Mouse (Mus musculus) neural tube, embryonic 11.5 days (tissue): ENCODE results near the gene Six1. TPM values are rescaled to one million over a fixed set of nuclear protein-coding genes. Genes with fewer than 3 reads are reported as not detected.

ENCODE experiments used
- ATAC-seq: fragments of 200-750 bp; cut with Nextera tagmentation; 2 replicates; pipeline ENCODE4 v1.8.0; 2017; ENCODE audit warnings: moderate number of reproducible peaks, mild to moderate bottlenecking, moderate TSS enrichment, moderate library complexity; ENCODE audit not compliant: insufficient read depth, low FRiP score, low TSS enrichment
- DNase-seq: peaks from one replicate; pipeline ENCODE4 v3.0.0-alpha.2; 2015; ENCODE audit warnings: low spot score
- H3K27ac ChIP-seq: fragments of 300-500 bp; sonication (generic); 2 replicates; pipeline ENCODE4 v1.5.1; 2014; ENCODE audit warnings: low read depth, mild to moderate bottlenecking, low read length
- H3K27me3 ChIP-seq: fragments of 300-500 bp; sonication (generic); 2 replicates; pipeline ENCODE4 v1.6.1; 2014; ENCODE audit warnings: mild to moderate bottlenecking, low read length, mixed read lengths; ENCODE audit not compliant: control insufficient read depth, insufficient read depth
- H3K36me3 ChIP-seq: fragments of 300-500 bp; sonication (generic); 2 replicates; pipeline ENCODE4 v1.6.1; 2014; ENCODE audit warnings: mild to moderate bottlenecking, low read length, moderate library complexity, mixed read lengths; ENCODE audit not compliant: control insufficient read depth, insufficient read depth
- H3K4me1 ChIP-seq: fragments of 300-500 bp; sonication (generic); 2 replicates; pipeline ENCODE4 v1.6.1; 2014; ENCODE audit warnings: low read length, mixed read lengths; ENCODE audit not compliant: control insufficient read depth, insufficient read depth
- H3K4me2 ChIP-seq: fragments of 300-500 bp; sonication (generic); 2 replicates; pipeline ENCODE4 v1.6.1; 2014; ENCODE audit warnings: low read depth, mild to moderate bottlenecking, moderate library complexity
- H3K4me3 ChIP-seq: fragments of 300-500 bp; sonication (generic); 2 replicates; pipeline ENCODE4 v1.5.1; 2014; ENCODE audit warnings: low read depth, low read length
- H3K9ac ChIP-seq: fragments of 300-500 bp; sonication (generic); 2 replicates; pipeline ENCODE4 v1.6.1; 2014; ENCODE audit warnings: mild to moderate bottlenecking, low read length
- H3K9me3 ChIP-seq: fragments of 300-500 bp; sonication (generic); 2 replicates; pipeline ENCODE4 v1.6.1; 2016; ENCODE audit warnings: low read length; ENCODE audit not compliant: control insufficient read depth
- WGBS: fragments of 180-500 bp; shearing (Covaris S2); extraction: QIAGEN DNeasy Blood & Tissue Kit; methylation state at CpG from one replicate; pipeline ENCODE4 v1.1.7; 2014; 5-methylcytosine and 5-hydroxymethylcytosine counted together
- polyA plus RNA-seq: library from polyadenylated mRNA; unstranded; fragments of >200 nt; fragmentation: Nextera tagmentation; extraction: Ambion mirVana; gene quantifications from 2 replicates; pipeline ENCODE4 v1.2.1, GENCODE M21; 2014

Gene Six1
- polyA plus RNA-seq, 1 experiment from 2014 or later, result 34.9 TPM

DNA sequence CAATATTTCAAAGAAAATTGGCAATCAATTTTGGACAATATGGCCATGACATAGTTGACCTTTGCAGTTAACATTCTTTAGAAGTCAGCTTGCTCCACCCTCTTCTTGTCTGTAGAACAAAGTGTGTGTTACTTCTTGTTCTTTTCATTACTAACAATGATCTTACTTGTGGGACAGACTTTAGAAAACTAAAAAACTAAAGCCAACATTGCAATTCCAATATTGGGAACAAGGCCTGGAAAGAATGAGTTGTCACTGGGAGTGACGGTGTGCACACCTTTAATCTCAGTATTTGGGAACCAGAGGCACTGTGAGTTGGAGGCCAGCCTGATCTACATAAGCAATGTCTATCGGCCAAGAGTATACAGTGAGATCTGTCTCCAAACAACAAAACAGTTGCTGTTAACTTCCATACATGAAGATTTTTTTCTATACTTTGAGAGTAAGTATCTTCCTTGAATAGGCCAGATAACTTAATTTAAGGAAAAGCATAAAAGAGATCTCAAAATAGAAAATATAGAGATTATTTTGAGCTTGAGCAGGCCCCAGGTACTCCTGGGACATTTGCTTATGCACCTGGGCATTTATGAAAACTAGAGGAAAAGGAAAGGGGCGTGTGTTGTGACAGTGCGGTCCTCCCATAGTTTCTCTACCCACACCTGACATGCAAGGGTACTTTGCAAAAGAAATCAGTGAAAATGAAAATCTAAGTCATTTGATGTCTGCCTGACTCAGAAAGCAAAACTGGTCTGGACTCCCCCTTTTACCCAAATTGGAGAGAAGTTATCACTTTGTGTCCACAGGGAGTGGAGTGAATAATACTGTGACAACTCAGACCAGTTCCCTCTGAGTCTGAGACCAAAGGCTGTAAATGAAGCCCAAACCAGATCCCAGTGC, 55.3 kb downstream of the Six1 start:
- WGBS, result 86% methylated on average over 4 of the region's 4 CpGs
- no peak for DNase-seq
- Histone ChIP-seq H3K27me3 (no peaks in the 10 kb centered on the region), H3K4me2 (no peak overlapping the region), H3K27ac (no peak overlapping the region), H3K36me3 (no peaks in the 10 kb centered on the region), H3K9me3 (no peaks in the 10 kb centered on the region), H3K9ac (no peak overlapping the region), H3K4me3 (no peak overlapping the region), H3K4me1 (no peaks in the 10 kb centered on the region)
- no peak for ATAC-seq

DNA sequence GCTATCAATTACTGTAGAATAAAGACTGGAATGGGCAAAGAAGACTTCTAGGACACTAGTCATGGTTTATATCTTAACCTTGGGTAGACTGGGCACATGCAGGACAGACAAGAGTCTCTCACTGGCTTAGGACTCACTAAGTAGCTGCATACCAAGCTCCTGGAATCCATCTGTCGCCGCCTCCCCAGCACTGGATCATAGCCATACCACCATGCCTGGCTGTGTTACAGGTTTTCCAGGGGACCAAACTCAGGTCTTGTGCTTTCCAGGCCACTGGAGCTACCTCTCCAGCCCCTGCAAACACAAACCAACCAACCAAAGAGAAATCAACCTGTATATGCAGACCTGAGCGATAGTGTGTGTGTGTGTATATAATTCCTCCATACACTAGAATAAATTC, 57.0 kb downstream of the Six1 start:
- Histone ChIP-seq H3K27me3 (no peaks in the 10 kb centered on the region), H3K9ac (no peak overlapping the region), H3K4me3 (no peak overlapping the region), H3K27ac (no peak overlapping the region), H3K36me3 (no peaks in the 10 kb centered on the region), H3K4me1 (no peaks in the 10 kb centered on the region), H3K9me3 (no peaks in the 10 kb centered on the region), H3K4me2 (no peak overlapping the region)
- DNase-seq (no peak), ATAC-seq (no peak)
- 92% methylated on average over 3 of the region's 3 CpGs for WGBS

Other genes starting within 250 kb of the Six1 start
- not detected in 2 replicates for gene Six6, start 114.0 kb downstream of the Six1 start, polyA plus RNA-seq
- 1.9 and 2.6 TPM in 2 replicates for gene 4930447C04Rik, start 113.1 kb downstream of the Six1 start, polyA plus RNA-seq
- gene Six4, start 59.6 kb upstream of the Six1 start, polyA plus RNA-seq, result 8.5 and 9.7 TPM in 2 replicates
- 43.1 and 43.7 TPM in 2 replicates for gene Mnat1, start 69.8 kb upstream of the Six1 start, polyA plus RNA-seq
- gene Trmt5, start 232.8 kb upstream of the Six1 start, polyA plus RNA-seq, result 19.0 and 21.1 TPM in 2 replicates
- 8.3 and 11.6 TPM in 2 replicates for gene Slc38a6, start 232.9 kb upstream of the Six1 start, polyA plus RNA-seq